Mouse (Mus musculus): ENCODE measurements around the gene Pklr.

Pklr gene

GRCm38 (mm10) chr3:89163123-89163522 lies 27.2 kb downstream of the Pklr start:
- in situ Hi-C loops (cut with MboI, MseI): no loop called here

- in situ Hi-C loops (cut with MboI, MseI): no loop called here
These were observed 27.8 kb downstream of the Pklr start for GRCm38 (mm10) chr3:89163643-89164245.

- in situ Hi-C loops (cut with MboI, MseI): no loop called here
These were observed 28.7 kb downstream of the Pklr start, which contains the start of gene Clk2 for GRCm38 (mm10) chr3:89164506-89165267. Gene Clk2, plus strand, starts transcription at chr3:89164795.

GRCm38 (mm10) chr3:89165268-89165870 lies 29.4 kb downstream of the Pklr start:
- in situ Hi-C loops (cut with MboI, MseI): no loop called here

GRCm38 (mm10) chr3:89166945-89167344 lies 31.0 kb downstream of the Pklr start:
- in situ Hi-C loops (cut with MboI, MseI): no loop called here

- in situ Hi-C loops (cut with MboI, MseI): no loop called here
These were observed 38.9 kb downstream of the Pklr start for GRCm38 (mm10) chr3:89174844-89175243.

GRCm38 (mm10) chr3:89175544-89175943 lies 39.6 kb downstream of the Pklr start:
- in situ Hi-C loops (cut with MboI, MseI): no loop called here

GRCm38 (mm10) chr3:89176421-89176820 lies 40.5 kb downstream of the Pklr start:
- in situ Hi-C loops (cut with MboI, MseI): no loop called here

- in situ Hi-C loops (cut with MboI, MseI): no loop called here
These were observed 41.5 kb downstream of the Pklr start, which contains the start of gene Scamp3 for GRCm38 (mm10) chr3:89177242-89178106. Gene Scamp3, plus strand, starts transcription at chr3:89177473.

GRCm38 (mm10) chr3:89178107-89178385 lies 42.1 kb downstream of the Pklr start:
- in situ Hi-C loops (cut with MboI, MseI): no loop called here

- in situ Hi-C loops (cut with MboI, MseI): no loop called here
These were observed 43.1 kb downstream of the Pklr start for GRCm38 (mm10) chr3:89179056-89179455.

GRCm38 (mm10) chr3:89181749-89182500 lies 46.0 kb downstream of the Pklr start:
- in situ Hi-C loops (cut with MboI, MseI): no loop called here

- in situ Hi-C loops (cut with MboI, MseI): no loop called here
These were observed 46.7 kb downstream of the Pklr start for GRCm38 (mm10) chr3:89182531-89183057.

GRCm38 (mm10) chr3:89183058-89183958 lies 47.4 kb downstream of the Pklr start, which contains the start of gene Fam189b:
Gene Fam189b, plus strand, starts transcription at chr3:89183143.
- in situ Hi-C loops (cut with MboI, MseI): no loop called here

GRCm38 (mm10) chr3:89183959-89184315 lies 48.0 kb downstream of the Pklr start:
- in situ Hi-C loops (cut with MboI, MseI): no loop called here

GRCm38 (mm10) chr3:89187197-89187596 lies 51.3 kb downstream of the Pklr start:
- in situ Hi-C loops (cut with MboI, MseI): no loop called here

GRCm38 (mm10) chr3:89187690-89188477 lies 51.9 kb downstream of the Pklr start:
- in situ Hi-C loops (cut with MboI, MseI): no loop called here

- in situ Hi-C loops (cut with MboI, MseI): no loop called here
These were observed 52.5 kb downstream of the Pklr start for GRCm38 (mm10) chr3:89188478-89188875.

- in situ Hi-C loops (cut with MboI, MseI): no loop called here
These were observed 54.5 kb downstream of the Pklr start for GRCm38 (mm10) chr3:89190436-89190835.
